Mouse (Mus musculus): ENCODE data around the gene Veph1. TPM values are rescaled to one million over a fixed set of nuclear protein-coding genes. Genes with fewer than 3 reads are reported as not detected.

The Veph1 gene
- total and polyA plus RNA-seq, 3 experiments: not detected

GRCm38 (mm10) chr3:66263270-66263669 lies 33.4 kb downstream of the Veph1 start:
- Histone ChIP-seq H3K27me3 (replicated peaks) (no peaks in the 10 kb centered on the region), H3K4me2 (ENCODE audit: insufficient read depth, low read depth, poor library complexity, severe bottlenecking) (no peak overlapping the region), H3K27ac (ENCODE audit: insufficient read depth, low read depth) (no peak overlapping the region), H3K79me2 (replicated peaks; ENCODE audit: control insufficient read depth, extremely low read depth, insufficient read depth, poor library complexity, severe bottlenecking) (no peaks in the 10 kb centered on the region), H3K36me3 (replicated peaks in 1 of 2; ENCODE audit: control insufficient read depth in 1 of 2, insufficient read depth in 1 of 2, low read length in 1 of 2) (no peaks in the 10 kb centered on the region), H3K4me3 (replicated peaks in 1 of 3; ENCODE audit: low read depth in 2 of 3, low read length in 2 of 3, poor library complexity in 1 of 3) (no peak overlapping the region), H3K9me3 (replicated peaks; ENCODE audit: low read length) (no peaks in the 10 kb centered on the region), H3K4me1 (ENCODE audit: control insufficient read depth in 1 of 2, insufficient read depth in 2 of 2) (no peaks in the 10 kb centered on the region), H3K9ac (ENCODE audit: insufficient read depth, low read depth) (no peak overlapping the region)
- no peak for DNase-seq (ENCODE audit: extremely low read depth)
- TF ChIP-seq POLR2A (IDR thresholded peaks at IDR 0.05; ENCODE audit: low read depth, low read length) (no peak), SIN3A (IDR thresholded peaks at IDR 0.05; ENCODE audit: low read length) (no peak), UBTF (IDR thresholded peaks at IDR 0.05; ENCODE audit: low read depth, low read length) (no peak), POLR2AphosphoS2 (IDR thresholded peaks at IDR 0.05; ENCODE audit: low read depth, low read length) (no peak), RCOR1 (conservative IDR thresholded peaks at IDR 0.05; ENCODE audit: low read depth, low read length) (no peak), MEF2A (IDR thresholded peaks at IDR 0.05; ENCODE audit: borderline replicate concordance, low read depth, low read length) (no peak), MYC (IDR thresholded peaks at IDR 0.05; ENCODE audit: low read depth, low read length) (no peak), USF2 (conservative IDR thresholded peaks at IDR 0.05; ENCODE audit: low read depth, low read length) (no peak), MAFK (IDR thresholded peaks at IDR 0.05; ENCODE audit: insufficient replicate concordance, low read length) (no peak), BHLHE40 (IDR thresholded peaks at IDR 0.05; ENCODE audit: low read depth, low read length) (no peak), ZC3H11A (IDR thresholded peaks at IDR 0.05; ENCODE audit: low read depth, low read length) (no peak), MAZ (IDR thresholded peaks at IDR 0.05; ENCODE audit: low read depth, low read length) (no peak), CHD2 (IDR thresholded peaks at IDR 0.05; ENCODE audit: low read length) (no peak), PAX5 (IDR thresholded peaks at IDR 0.05; ENCODE audit: low read length) (no peak), ELF1 (IDR thresholded peaks at IDR 0.05; ENCODE audit: low read depth, low read length) (no peak), HCFC1 (IDR thresholded peaks at IDR 0.05; ENCODE audit: low read depth, low read length) (no peak), GABPA (IDR thresholded peaks at IDR 0.05; ENCODE audit: insufficient replicate concordance, low read depth, low read length) (no peak), IRF4 (IDR thresholded peaks at IDR 0.05; ENCODE audit: low read depth, low read length) (no peak), KAT2A (IDR thresholded peaks at IDR 0.05; ENCODE audit: insufficient replicate concordance, low read length) (no peak), ZMIZ1 (IDR thresholded peaks at IDR 0.05; ENCODE audit: low read depth, low read length) (no peak)
- dilution Hi-C loops (cut with MboI; ENCODE audit: extremely low pct_ligation_motif_present, extremely low pct_unique_long_range_greater_than_20kb, low sequenced_read_pairs): no loop called here
- in situ Hi-C loops (cut with MboI; ENCODE audit: low pct_ligation_motif_present, low pct_unique_long_range_greater_than_20kb, low sequenced_read_pairs): no loop called here

- Histone ChIP-seq H3K79me2 (replicated peaks; ENCODE audit: control insufficient read depth, extremely low read depth, insufficient read depth, poor library complexity, severe bottlenecking) (no peaks in the 10 kb centered on the region), H3K4me1 (ENCODE audit: control insufficient read depth in 1 of 2, insufficient read depth in 2 of 2) (no peaks in the 10 kb centered on the region), H3K4me3 (replicated peaks in 1 of 3; ENCODE audit: low read depth in 2 of 3, low read length in 2 of 3, poor library complexity in 1 of 3) (no peak overlapping the region), H3K4me2 (ENCODE audit: insufficient read depth, low read depth, poor library complexity, severe bottlenecking) (no peak overlapping the region), H3K27me3 (replicated peaks) (no peaks in the 10 kb centered on the region), H3K9ac (ENCODE audit: insufficient read depth, low read depth) (no peak overlapping the region), H3K36me3 (replicated peaks in 1 of 2; ENCODE audit: control insufficient read depth in 1 of 2, insufficient read depth in 1 of 2, low read length in 1 of 2) (no peaks in the 10 kb centered on the region), H3K9me3 (replicated peaks; ENCODE audit: low read length) (no peaks in the 10 kb centered on the region), H3K27ac (ENCODE audit: insufficient read depth, low read depth) (no peak overlapping the region)
- in situ Hi-C loops (cut with MboI; ENCODE audit: low pct_ligation_motif_present, low pct_unique_long_range_greater_than_20kb, low sequenced_read_pairs): no loop called here
- DNase-seq (ENCODE audit: extremely low read depth): peak; percentile 41
- dilution Hi-C loops (cut with MboI; ENCODE audit: extremely low pct_ligation_motif_present, extremely low pct_unique_long_range_greater_than_20kb, low sequenced_read_pairs): no loop called here
- TF ChIP-seq UBTF (IDR thresholded peaks at IDR 0.05; ENCODE audit: low read depth, low read length): no peak
- no peak for TF ChIP-seq USF2 (conservative IDR thresholded peaks at IDR 0.05; ENCODE audit: low read depth, low read length)
- peak; percentile 69 for TF ChIP-seq SMC3 (IDR thresholded peaks at IDR 0.05; ENCODE audit: low read depth, low read length)
- 0 out of 2 replicates have a peak, but pooled peaks have one; percentile 12 for TF ChIP-seq ZC3H11A (IDR thresholded peaks at IDR 0.05; ENCODE audit: low read depth, low read length)
- TF ChIP-seq IRF4 (IDR thresholded peaks at IDR 0.05; ENCODE audit: low read depth, low read length): no peak
- TF ChIP-seq RAD21 (IDR thresholded peaks at IDR 0.05; ENCODE audit: low read depth, low read length): peak; percentile 77
- peak in 1 of 2 experiments; percentile 71; a peak in 2 of 4 replicates for TF ChIP-seq CTCF (conservative IDR thresholded peaks at IDR 0.05 in 1 of 2, IDR thresholded peaks at IDR 0.05 in 1 of 2; ENCODE audit: low read depth in 2 of 2, low read length in 2 of 2)
Measured at GRCm38 (mm10) chr3:66262319-66262718, 34.3 kb downstream of the Veph1 start.
